Mouse (Mus musculus) stomach, embryonic 16.5 days (tissue): ENCODE results near the gene Espn. TPM values are rescaled to one million over a fixed set of nuclear protein-coding genes. Genes with fewer than 3 reads are reported as not detected.

Source experiments
- ATAC-seq: fragments of 200-750 bp; cut with Nextera tagmentation; 2 replicates; pipeline ENCODE4 v1.8.0; 2017; ENCODE audit warnings: moderate number of reproducible peaks, moderate TSS enrichment; ENCODE audit not compliant: insufficient read depth, low FRiP score
- H3K27ac ChIP-seq: fragments of 300-500 bp; sonication (generic); 2 replicates; pipeline ENCODE4 v1.5.1; 2014; ENCODE audit warnings: low read length
- H3K27me3 ChIP-seq: fragments of 300-500 bp; sonication (generic); 2 replicates; pipeline ENCODE4 v1.6.1; 2014; ENCODE audit warnings: low read length, control low read depth, mixed read lengths; ENCODE audit not compliant: control insufficient read depth, insufficient read depth
- H3K36me3 ChIP-seq: fragments of 300-500 bp; sonication (generic); 2 replicates; pipeline ENCODE4 v1.6.1; 2014; ENCODE audit warnings: low read length; ENCODE audit not compliant: control insufficient read depth, insufficient read depth
- H3K4me1 ChIP-seq: fragments of 300-500 bp; sonication (generic); 2 replicates; pipeline ENCODE4 v1.6.1; 2014; ENCODE audit warnings: low read length, control low read depth, mixed read lengths; ENCODE audit not compliant: control insufficient read depth, insufficient read depth
- H3K4me2 ChIP-seq: fragments of 300-500 bp; sonication (generic); 2 replicates; pipeline ENCODE4 v1.6.1; 2014; ENCODE audit warnings: low read depth, low read length, mixed read lengths
- H3K4me3 ChIP-seq: fragments of 300-500 bp; sonication (generic); replicated peaks from 2 replicates; pipeline ENCODE4 v1.5.1; 2014; ENCODE audit warnings: mild to moderate bottlenecking, low read length
- H3K9ac ChIP-seq: fragments of 300-500 bp; sonication (generic); 2 replicates; pipeline ENCODE4 v1.6.1; 2014; ENCODE audit warnings: low read length
- H3K9me3 ChIP-seq: fragments of 300-500 bp; sonication (generic); replicated peaks from 2 replicates; pipeline ENCODE4 v1.6.1; 2016; ENCODE audit warnings: low read length, control low read depth; ENCODE audit not compliant: control insufficient read depth
- WGBS: fragments of 180-500 bp; shearing (Covaris S2); extraction: QIAGEN DNeasy Blood & Tissue Kit; methylation state at CpG from one replicate; pipeline ENCODE4 v1.1.7; 2014; 5-methylcytosine and 5-hydroxymethylcytosine counted together
- polyA plus RNA-seq: library from polyadenylated mRNA; unstranded; fragments of >200 nt; fragmentation: Nextera tagmentation; extraction: Ambion mirVana; gene quantifications from 2 replicates; pipeline ENCODE4 v1.2.1, GENCODE M21; 2015

Gene Espn
- polyA plus RNA-seq, 1 experiment from 2014 or later = 9.1 TPM

GRCm38 (mm10) chr4:152114080-152114479 lies 38.1 kb downstream of the Espn start:
- 80% methylated on average over 16 of the region's 16 CpGs for WGBS

GRCm38 (mm10) chr4:152112329-152112728 lies 39.8 kb downstream of the Espn start:
- H3K4me1 ChIP-seq = peaks cover 26% of the 10 kb centered on the region
- H3K4me3 ChIP-seq = no peak overlapping the region
- H3K9ac ChIP-seq = no peak overlapping the region
- H3K27me3 ChIP-seq = no peaks in the 10 kb centered on the region; the same call in 1 of the 2 replicates
- H3K9me3 ChIP-seq = no peaks in the 10 kb centered on the region
- WGBS = 79% methylated on average over 9 of the region's 9 CpGs
- no peak for ATAC-seq
- no peak overlapping the region for H3K4me2 ChIP-seq
- H3K27ac ChIP-seq = no peak overlapping the region
- peaks cover 17% of the 10 kb centered on the region; the same call in 1 of the 2 replicates for H3K36me3 ChIP-seq

More at GRCm38 (mm10) chr4:152114080-152114479, 38.1 kb downstream of the Espn start:
- H3K4me1 ChIP-seq = peaks cover 21% of the 10 kb centered on the region
- no peak overlapping the region for H3K27ac ChIP-seq
- peaks cover 14% of the 10 kb centered on the region for H3K27me3 ChIP-seq
- H3K9ac ChIP-seq = no peak overlapping the region
- peaks cover 11% of the 10 kb centered on the region; the same call in 1 of the 2 replicates for H3K36me3 ChIP-seq
- H3K4me2 ChIP-seq = no peak overlapping the region
- no peaks in the 10 kb centered on the region for H3K9me3 ChIP-seq
- no peak for ATAC-seq
- H3K4me3 ChIP-seq = no peak overlapping the region

- Histone ChIP-seq H3K4me3 (no peak overlapping the region), H3K36me3 (peaks cover 17% of the 10 kb centered on the region; the same call in 1 of the 2 replicates), H3K9ac (no peak overlapping the region), H3K27ac (no peak overlapping the region), H3K9me3 (no peaks in the 10 kb centered on the region), H3K27me3 (no peaks in the 10 kb centered on the region; the same call in 1 of the 2 replicates), H3K4me1 (peaks cover 13% of the 10 kb centered on the region), H3K4me2 (no peak overlapping the region)
- WGBS = 80% methylated on average over 4 of the region's 4 CpGs
- no peak for ATAC-seq
Measured at GRCm38 (mm10) chr4:152110689-152111088, 41.5 kb downstream of the Espn start.

GRCm38 (mm10) chr4:152109509-152109908 lies 42.7 kb downstream of the Espn start:
- peaks cover 13% of the 10 kb centered on the region; the same call in 1 of the 2 replicates for H3K4me1 ChIP-seq
- WGBS = 66% methylated on average over 3 of the region's 3 CpGs
- no peaks in the 10 kb centered on the region for H3K9me3 ChIP-seq
- no peak overlapping the region for H3K4me3 ChIP-seq
- H3K36me3 ChIP-seq = peaks cover 17% of the 10 kb centered on the region; the same call in 1 of the 2 replicates
- H3K4me2 ChIP-seq = no peak overlapping the region
- no peak overlapping the region for H3K27ac ChIP-seq
- ATAC-seq = no peak
- H3K9ac ChIP-seq = no peak overlapping the region
- H3K27me3 ChIP-seq = no peaks in the 10 kb centered on the region; the same call in 1 of the 2 replicates

- Histone ChIP-seq H3K27ac (no peak overlapping the region), H3K4me3 (no peak overlapping the region), H3K4me2 (0 out of 2 replicates have a peak overlapping the region, but pooled peaks have one; percentile 79), H3K27me3 (no peaks in the 10 kb centered on the region), H3K9ac (0 out of 2 replicates have a peak overlapping the region, but pooled peaks have one; percentile 31), H3K9me3 (no peaks in the 10 kb centered on the region), H3K36me3 (peaks cover 10% of the 10 kb centered on the region; the same call in 1 of the 2 replicates), H3K4me1 (peaks cover 13% of the 10 kb centered on the region; the same call in 1 of the 2 replicates)
- ATAC-seq = no peak
- WGBS = 86% methylated on average over 5 of the region's 5 CpGs
Measured at GRCm38 (mm10) chr4:152108673-152109072, 43.5 kb downstream of the Espn start.

GRCm38 (mm10) chr4:152107971-152108509 lies 44.1 kb downstream of the Espn start:
- Histone ChIP-seq H3K4me3 (peak overlapping the region; percentile 49), H3K36me3 (0 out of 2 replicates have a peak, but pooled peaks cover 10% of the 10 kb centered on the region)

GRCm38 (mm10) chr4:152107493-152107892 lies 44.7 kb downstream of the Espn start:
- H3K9ac ChIP-seq = peak overlapping the region; percentile 72
- no peaks in the 10 kb centered on the region for H3K9me3 ChIP-seq
- H3K27ac ChIP-seq = peak overlapping the region; percentile 95
- H3K4me3 ChIP-seq = peak overlapping the region; percentile 49
- peaks cover 13% of the 10 kb centered on the region; the same call in 1 of the 2 replicates for H3K4me1 ChIP-seq
- WGBS = 16% methylated on average over 24 of the region's 24 CpGs
- peak overlapping the region; percentile 79 for H3K4me2 ChIP-seq
- 0 out of 2 replicates have a peak, but pooled peaks cover 10% of the 10 kb centered on the region for H3K36me3 ChIP-seq
- H3K27me3 ChIP-seq = no peaks in the 10 kb centered on the region
- ATAC-seq = peak; percentile 87

More at GRCm38 (mm10) chr4:152107971-152108509, 44.1 kb downstream of the Espn start:
- Histone ChIP-seq H3K4me2 (peak overlapping the region; percentile 79), H3K9ac (peak overlapping the region; percentile 72), H3K27me3 (no peaks in the 10 kb centered on the region), H3K9me3 (no peaks in the 10 kb centered on the region), H3K27ac (peak overlapping the region; percentile 95), H3K4me1 (peaks cover 13% of the 10 kb centered on the region; the same call in 1 of the 2 replicates)
- ATAC-seq = peak; percentile 94
- 22% methylated on average over 30 of the region's 30 CpGs for WGBS

GRCm38 (mm10) chr4:152106746-152107145 lies 45.4 kb downstream of the Espn start:
- Histone ChIP-seq H3K9me3 (no peaks in the 10 kb centered on the region), H3K27ac (no peak overlapping the region), H3K36me3 (0 out of 2 replicates have a peak, but pooled peaks cover 10% of the 10 kb centered on the region), H3K4me2 (no peak overlapping the region), H3K9ac (no peak overlapping the region), H3K27me3 (no peaks in the 10 kb centered on the region), H3K4me1 (peaks cover 13% of the 10 kb centered on the region; the same call in 1 of the 2 replicates), H3K4me3 (no peak overlapping the region)
- WGBS = 67% methylated on average over 9 of the region's 9 CpGs
- ATAC-seq = no peak

- Histone ChIP-seq H3K27ac (no peak overlapping the region), H3K4me1 (peaks cover 16% of the 10 kb centered on the region; the same call in 1 of the 2 replicates), H3K36me3 (no peaks in the 10 kb centered on the region), H3K27me3 (no peaks in the 10 kb centered on the region), H3K9me3 (no peaks in the 10 kb centered on the region), H3K4me3 (no peak overlapping the region), H3K4me2 (no peak overlapping the region), H3K9ac (no peak overlapping the region)
- ATAC-seq = no peak
- 43% methylated on average over 7 of the region's 7 CpGs for WGBS
Measured at GRCm38 (mm10) chr4:152103025-152103424, 49.1 kb downstream of the Espn start.
